Mouse (Mus musculus) limb, embryonic 10.5 days (tissue): ENCODE measurements around the gene Thbs1. TPM values are rescaled to one million over a fixed set of nuclear protein-coding genes. Genes with fewer than 3 reads are reported as not detected.

Experiments used
- DNase-seq: peaks from one replicate; pipeline ENCODE4 v3.0.0-alpha.2; 2017; ENCODE audit warnings: low spot score
- H3K27ac ChIP-seq: fragments of 300-500 bp; sonication (generic); 2 replicates; pipeline ENCODE4 v1.5.1; 2016; ENCODE audit warnings: mild to moderate bottlenecking
- H3K27me3 ChIP-seq: fragments of 300-500 bp; sonication (generic); 2 replicates; pipeline ENCODE4 v1.6.1; 2016; ENCODE audit warnings: low read depth, mild to moderate bottlenecking; ENCODE audit not compliant: poor library complexity, severe bottlenecking
- H3K36me3 ChIP-seq: fragments of 300-500 bp; sonication (generic); 2 replicates; pipeline ENCODE4 v1.6.1; 2016; ENCODE audit warnings: mild to moderate bottlenecking, moderate library complexity
- H3K4me1 ChIP-seq: fragments of 300-500 bp; sonication (generic); 2 replicates; pipeline ENCODE4 v1.6.1; 2016
- H3K4me3 ChIP-seq: fragments of 300-500 bp; sonication (generic); 2 replicates; pipeline ENCODE4 v1.5.1; 2016; ENCODE audit warnings: mild to moderate bottlenecking, moderate library complexity
- H3K9me3 ChIP-seq: fragments of 300-500 bp; sonication (generic); replicated peaks from 2 replicates; pipeline ENCODE4 v1.6.1; 2016; ENCODE audit warnings: mild to moderate bottlenecking
- WGBS: fragments of 180-500 bp; shearing (Covaris S2); methylation state at CpG from one replicate; pipeline ENCODE4 v1.1.7; 2016; 5-methylcytosine and 5-hydroxymethylcytosine counted together
- polyA plus RNA-seq: library from polyadenylated mRNA; unstranded; fragments of >200 nt; fragmentation: Nextera tagmentation; extraction: Ambion mirVana; gene quantifications from 2 replicates; pipeline ENCODE4 v1.2.1, GENCODE M21; 2016

The Thbs1 gene
- 13.2 and 22.8 TPM in 2 replicates for polyA plus RNA-seq

- DNase-seq: peak; percentile 80
- H3K4me1 ChIP-seq: peaks cover 52% of the 10 kb centered on the region
- no peaks in the 10 kb centered on the region for H3K9me3 ChIP-seq
- under 1% methylated on average over 36 of the region's 36 CpGs for WGBS
- H3K27me3 ChIP-seq: peaks cover 28% of the 10 kb centered on the region
- peaks cover 4% of the 10 kb centered on the region; the same call in 1 of the 2 replicates for H3K36me3 ChIP-seq
- peak within 1 kb of the TSS; percentile 64 for H3K4me3 ChIP-seq
- peak within 1 kb of the TSS; percentile 76 for H3K27ac ChIP-seq
Observed at GRCm38 (mm10) chr2:118111488-118112131, at the start of gene Thbs1. Gene Thbs1 (plus strand): TSS chr2:118111876.

- no peak overlapping the region for H3K4me3 ChIP-seq
- H3K4me1 ChIP-seq: no peaks in the 10 kb centered on the region
- WGBS: 90% methylated on average over 11 of the region's 11 CpGs
- H3K27me3 ChIP-seq: no peaks in the 10 kb centered on the region
- no peaks in the 10 kb centered on the region for H3K36me3 ChIP-seq
- no peak for DNase-seq
- H3K9me3 ChIP-seq: no peaks in the 10 kb centered on the region
- H3K27ac ChIP-seq: no peak overlapping the region
Observed at GRCm38 (mm10) chr2:118064121-118064764, 47.4 kb upstream of the Thbs1 start.

- Histone ChIP-seq H3K27me3 (no peaks in the 10 kb centered on the region), H3K27ac (no peak overlapping the region), H3K4me3 (no peak overlapping the region), H3K36me3 (no peaks in the 10 kb centered on the region), H3K9me3 (no peaks in the 10 kb centered on the region), H3K4me1 (no peaks in the 10 kb centered on the region)
- 80% methylated on average over 8 of the region's 8 CpGs for WGBS
- no peak for DNase-seq
Observed at GRCm38 (mm10) chr2:118066065-118066770, 45.5 kb upstream of the Thbs1 start.

GRCm38 (mm10) chr2:118069975-118070374, 41.7 kb upstream of the Thbs1 start:
- 90% methylated on average over 5 of the region's 5 CpGs for WGBS
- H3K27ac ChIP-seq: no peak overlapping the region
- H3K4me1 ChIP-seq: no peaks in the 10 kb centered on the region
- no peaks in the 10 kb centered on the region for H3K36me3 ChIP-seq
- no peaks in the 10 kb centered on the region for H3K9me3 ChIP-seq
- H3K27me3 ChIP-seq: no peaks in the 10 kb centered on the region
- no peak for DNase-seq
- no peak overlapping the region for H3K4me3 ChIP-seq

- Histone ChIP-seq H3K9me3 (no peaks in the 10 kb centered on the region), H3K27ac (no peak overlapping the region), H3K4me1 (no peaks in the 10 kb centered on the region), H3K36me3 (no peaks in the 10 kb centered on the region), H3K27me3 (no peaks in the 10 kb centered on the region), H3K4me3 (no peak overlapping the region)
- no peak for DNase-seq
- 90% methylated on average over 7 of the region's 7 CpGs for WGBS
Observed at GRCm38 (mm10) chr2:118072811-118073372, 38.8 kb upstream of the Thbs1 start.

GRCm38 (mm10) chr2:118074030-118074429, 37.6 kb upstream of the Thbs1 start:
- WGBS: 62% methylated on average over 2 of the region's 2 CpGs
- H3K9me3 ChIP-seq: no peaks in the 10 kb centered on the region
- H3K4me3 ChIP-seq: no peak overlapping the region
- no peaks in the 10 kb centered on the region for H3K36me3 ChIP-seq
- H3K4me1 ChIP-seq: no peaks in the 10 kb centered on the region
- DNase-seq: no peak
- H3K27ac ChIP-seq: no peak overlapping the region
- no peaks in the 10 kb centered on the region for H3K27me3 ChIP-seq

GRCm38 (mm10) chr2:118075165-118075564, 36.5 kb upstream of the Thbs1 start:
- 90% methylated on average over 4 of the region's 4 CpGs for WGBS
- Histone ChIP-seq H3K9me3 (no peaks in the 10 kb centered on the region), H3K27ac (no peak overlapping the region), H3K4me3 (no peak overlapping the region), H3K36me3 (no peaks in the 10 kb centered on the region), H3K27me3 (no peaks in the 10 kb centered on the region), H3K4me1 (no peaks in the 10 kb centered on the region)
- DNase-seq: no peak

- Histone ChIP-seq H3K36me3 (no peaks in the 10 kb centered on the region), H3K27ac (no peak overlapping the region), H3K4me1 (no peaks in the 10 kb centered on the region), H3K27me3 (no peaks in the 10 kb centered on the region), H3K9me3 (no peaks in the 10 kb centered on the region), H3K4me3 (no peak overlapping the region)
- no peak for DNase-seq
- 87% methylated on average over 4 of the region's 4 CpGs for WGBS
Observed at GRCm38 (mm10) chr2:118079131-118079530, 32.5 kb upstream of the Thbs1 start.

GRCm38 (mm10) chr2:118081581-118081980, 30.1 kb upstream of the Thbs1 start:
- 84% methylated on average over 5 of the region's 5 CpGs for WGBS
- no peaks in the 10 kb centered on the region for H3K36me3 ChIP-seq
- no peaks in the 10 kb centered on the region for H3K4me1 ChIP-seq
- H3K27ac ChIP-seq: no peak overlapping the region
- no peak overlapping the region for H3K4me3 ChIP-seq
- no peak for DNase-seq
- H3K27me3 ChIP-seq: no peaks in the 10 kb centered on the region
- H3K9me3 ChIP-seq: no peaks in the 10 kb centered on the region

- 92% methylated on average over 6 of the region's 6 CpGs for WGBS
- DNase-seq: no peak
- Histone ChIP-seq H3K36me3 (no peaks in the 10 kb centered on the region), H3K4me1 (no peaks in the 10 kb centered on the region), H3K27me3 (no peaks in the 10 kb centered on the region), H3K4me3 (no peak overlapping the region), H3K9me3 (no peaks in the 10 kb centered on the region), H3K27ac (no peak overlapping the region)
Observed at GRCm38 (mm10) chr2:118083652-118084051, 28.0 kb upstream of the Thbs1 start.

- Histone ChIP-seq H3K36me3 (no peaks in the 10 kb centered on the region), H3K4me3 (no peak overlapping the region), H3K9me3 (no peaks in the 10 kb centered on the region), H3K27ac (no peak overlapping the region), H3K27me3 (no peaks in the 10 kb centered on the region), H3K4me1 (no peaks in the 10 kb centered on the region)
- DNase-seq: no peak
- WGBS: 79% methylated on average over 3 of the region's 3 CpGs
Observed at GRCm38 (mm10) chr2:118084693-118085092, 27.0 kb upstream of the Thbs1 start.

GRCm38 (mm10) chr2:118085647-118086046, 26.0 kb upstream of the Thbs1 start:
- Histone ChIP-seq H3K27ac (no peak overlapping the region), H3K27me3 (no peaks in the 10 kb centered on the region), H3K9me3 (no peaks in the 10 kb centered on the region), H3K4me3 (no peak overlapping the region), H3K36me3 (no peaks in the 10 kb centered on the region), H3K4me1 (no peaks in the 10 kb centered on the region)
- WGBS: 80% methylated on average over 2 of the region's 2 CpGs
- DNase-seq: no peak
